Mouse (Mus musculus): ENCODE results near the gene Nrbf2.

The Nrbf2 gene

DNA sequence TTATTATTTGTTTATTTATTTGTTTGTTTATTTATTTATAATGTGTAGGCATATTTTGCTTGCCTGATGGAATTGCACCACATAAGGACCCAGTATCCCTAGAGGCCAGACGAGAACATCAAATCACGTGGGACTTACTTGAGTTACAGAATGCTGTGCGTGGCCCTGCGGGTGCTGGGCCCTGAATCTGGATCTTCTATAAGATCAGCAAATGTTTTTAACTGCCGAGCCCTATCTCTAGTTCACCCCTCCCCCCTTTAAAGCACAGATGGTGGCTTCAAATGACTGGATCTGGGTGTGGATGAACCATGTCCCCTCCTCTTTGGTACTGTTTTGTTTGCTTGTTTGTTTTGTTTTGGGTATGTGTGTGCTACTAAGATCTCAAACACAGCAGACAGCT, 10.2 kb upstream of the Nrbf2 start:
- no peak for DNase-seq (ENCODE audit: low read depth, low spot score)

DNA sequence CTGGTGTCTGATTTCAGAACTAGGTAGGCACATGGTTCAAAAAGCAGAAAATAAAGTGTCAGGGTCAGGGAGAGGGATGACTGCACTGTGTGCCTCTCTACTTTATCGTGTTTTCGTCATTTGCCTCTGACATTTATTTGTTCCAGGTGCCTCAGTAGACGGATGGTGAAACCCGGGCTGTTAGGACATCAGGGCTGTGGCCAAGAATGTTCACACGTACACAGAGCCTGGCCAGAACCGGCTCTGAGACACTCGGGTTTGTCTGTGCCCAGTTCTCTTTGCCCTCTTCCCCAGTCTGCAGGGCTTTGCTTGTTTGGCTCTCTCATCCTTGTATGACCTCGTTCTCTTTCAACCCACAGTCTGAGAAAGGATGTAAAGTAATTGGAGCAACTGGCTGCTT, 6.0 kb upstream of the Nrbf2 start:
- DNase-seq (ENCODE audit: low read depth, low spot score) = no peak

DNA sequence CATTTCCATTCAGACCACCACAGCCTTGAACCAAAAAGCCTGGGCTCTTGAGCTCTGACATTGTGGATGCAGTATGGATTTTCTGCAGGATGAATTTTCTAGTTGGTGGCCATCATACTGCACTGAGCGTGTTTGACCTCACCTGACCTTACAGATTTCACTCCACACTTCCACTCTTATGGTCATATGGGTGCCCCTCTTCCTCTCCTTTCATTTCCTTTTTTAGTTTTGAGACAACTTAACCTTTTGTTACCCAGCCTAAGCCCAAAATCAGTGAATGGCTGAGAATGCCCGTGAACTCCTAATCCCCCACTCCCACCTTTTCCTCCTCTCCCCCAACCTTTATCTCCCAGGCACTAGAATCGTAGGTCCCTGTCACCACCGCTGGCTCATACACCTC, 5.5 kb upstream of the Nrbf2 start:
- no peak for DNase-seq (ENCODE audit: low read depth, low spot score)

DNA sequence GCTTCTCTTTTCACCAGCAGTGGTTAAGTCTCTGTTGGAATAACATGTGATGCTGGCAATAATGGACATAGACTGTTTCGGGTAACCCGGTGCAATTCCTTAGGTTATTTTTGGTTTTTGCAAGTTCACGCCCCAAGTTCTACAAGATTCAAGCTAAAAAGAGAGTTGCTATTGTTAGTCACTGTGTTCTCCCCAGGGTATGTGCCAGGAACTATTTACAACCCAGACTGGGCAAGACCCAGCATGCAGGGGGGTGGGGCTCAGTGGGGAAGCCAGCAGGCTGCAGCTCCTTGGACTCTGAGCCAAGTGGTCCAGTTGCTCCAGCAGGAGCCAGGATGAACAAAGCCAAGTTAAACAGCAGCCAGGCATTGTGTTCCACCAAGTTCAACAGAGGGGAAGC, 2.8 kb upstream of the Nrbf2 start:
- peak; percentile 74 for DNase-seq (ENCODE audit: low read depth, low spot score)

DNA sequence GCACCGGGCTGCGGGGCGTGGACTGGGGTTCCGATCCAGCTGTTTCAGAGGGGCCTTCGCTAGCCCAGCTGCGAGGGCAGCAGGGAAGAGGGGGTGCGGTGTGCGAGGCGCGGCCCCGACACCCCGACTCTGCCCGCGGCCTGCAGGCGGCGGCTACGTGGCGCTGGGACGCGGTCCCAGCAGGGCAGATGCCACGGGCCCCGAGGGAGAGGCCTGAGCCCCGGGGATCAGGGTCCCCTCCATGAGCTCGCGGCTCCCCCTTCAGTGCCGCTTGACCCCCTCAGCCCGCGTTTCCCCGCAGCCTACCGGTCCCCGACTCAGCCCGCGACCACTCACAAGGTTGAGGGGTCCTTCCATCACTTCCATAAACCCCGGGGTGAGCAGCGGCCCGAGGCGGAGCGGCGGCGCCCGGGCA, 337 bp downstream of the Nrbf2 start:
- no peak for DNase-seq (ENCODE audit: low read depth, low spot score)

DNA sequence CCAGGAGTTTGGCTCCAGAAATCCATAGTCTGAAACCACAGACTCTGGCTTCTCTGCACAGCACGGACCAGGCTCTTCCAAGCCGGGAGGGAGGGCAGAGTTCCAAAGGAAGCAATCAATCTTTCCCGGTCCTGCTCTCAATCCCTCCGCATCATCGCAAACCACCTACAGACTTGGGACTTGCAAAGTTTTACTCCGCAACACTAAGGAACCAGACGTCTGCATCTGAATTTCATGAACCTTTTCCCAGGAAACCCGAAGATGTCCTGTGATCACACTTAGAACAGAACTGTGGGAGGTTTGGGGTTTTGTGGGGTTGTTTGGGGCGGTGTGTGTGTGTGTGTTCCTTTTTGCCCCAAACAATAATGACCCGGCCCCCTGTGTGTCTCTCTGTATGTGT, 794 bp downstream of the Nrbf2 start:
- DNase-seq (ENCODE audit: low read depth, low spot score) = peak; percentile 30

DNA sequence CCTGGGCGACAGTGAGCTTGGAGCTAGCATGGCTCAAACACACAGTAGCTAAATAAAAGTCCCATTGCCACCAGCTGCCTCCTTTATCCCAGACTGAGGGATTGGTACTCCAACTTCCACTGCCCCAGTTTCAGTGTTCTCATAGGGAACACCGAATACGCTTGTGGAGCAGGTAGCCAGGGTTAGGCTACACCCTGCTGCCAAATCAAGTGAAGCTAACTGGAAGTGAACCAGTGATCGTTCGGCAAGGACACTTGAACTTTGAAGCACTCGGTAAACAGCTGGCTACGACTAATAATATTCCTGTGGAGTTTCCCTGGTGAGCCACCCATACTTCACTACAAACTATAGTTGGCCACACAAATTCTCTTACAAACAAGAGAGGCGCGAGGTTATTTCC, 1.6 kb downstream of the Nrbf2 start:
- DNase-seq (ENCODE audit: low read depth, low spot score) = no peak

DNA sequence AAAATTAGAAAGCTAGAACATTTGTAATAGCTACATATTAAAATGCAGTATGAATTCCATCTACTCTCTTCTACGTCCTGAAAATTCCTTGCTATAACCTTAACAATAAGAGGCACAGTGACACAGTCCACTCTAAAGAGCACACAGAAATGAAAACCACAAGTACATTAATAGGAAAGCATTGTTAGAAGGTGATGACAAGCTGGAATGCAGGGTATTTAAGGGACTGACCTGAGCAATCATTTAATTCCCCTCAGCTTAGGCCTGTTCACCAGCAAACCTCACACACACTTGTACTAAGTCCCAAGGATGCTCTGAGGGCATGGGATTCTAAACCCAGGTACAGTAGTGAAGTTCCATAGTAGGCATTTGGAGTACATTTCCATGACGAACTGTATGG, 2.6 kb downstream of the Nrbf2 start:
- no peak for DNase-seq (ENCODE audit: low read depth, low spot score)

DNA sequence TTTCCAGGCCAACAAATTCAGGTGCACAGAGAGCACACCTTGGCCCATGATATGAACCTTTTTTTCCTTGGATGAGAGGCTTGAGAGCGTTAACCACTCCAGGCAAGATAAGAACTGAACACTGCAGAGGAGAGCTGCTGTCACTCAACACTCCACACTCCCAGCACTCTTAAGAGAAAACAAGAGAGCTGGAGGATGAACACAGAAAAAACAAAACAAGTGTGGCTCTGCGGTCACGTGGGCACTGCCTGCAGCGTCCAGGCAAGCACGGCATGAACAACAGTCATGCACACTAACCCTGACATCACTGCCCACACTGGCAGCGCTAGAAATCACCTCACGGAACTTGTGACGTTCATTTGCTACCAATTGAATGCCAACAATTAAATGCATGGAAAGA, 3.3 kb downstream of the Nrbf2 start:
- DNase-seq (ENCODE audit: low read depth, low spot score) = no peak

DNA sequence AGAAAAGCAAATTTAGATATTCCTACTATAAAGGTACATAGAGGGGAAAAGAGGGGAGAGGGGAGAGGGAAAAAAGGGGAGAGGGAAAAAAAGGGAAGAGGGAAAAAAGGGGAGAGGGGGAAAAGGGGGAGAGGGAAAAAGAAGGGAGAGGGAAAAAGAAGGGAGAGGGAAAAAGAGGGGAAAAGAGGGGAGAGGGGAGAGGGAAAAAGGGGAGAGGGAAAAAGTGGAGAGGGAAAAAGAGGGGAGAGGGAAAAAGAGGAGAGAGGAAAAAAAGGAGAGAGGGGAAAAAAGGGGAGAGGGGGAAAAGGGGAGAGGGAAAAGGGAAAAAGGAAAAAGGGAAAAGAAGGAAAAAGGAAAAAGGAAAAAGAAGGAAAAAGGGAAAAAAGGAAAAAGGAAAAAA, 9.2 kb downstream of the Nrbf2 start:
- no peak for DNase-seq (ENCODE audit: low read depth, low spot score)

DNA sequence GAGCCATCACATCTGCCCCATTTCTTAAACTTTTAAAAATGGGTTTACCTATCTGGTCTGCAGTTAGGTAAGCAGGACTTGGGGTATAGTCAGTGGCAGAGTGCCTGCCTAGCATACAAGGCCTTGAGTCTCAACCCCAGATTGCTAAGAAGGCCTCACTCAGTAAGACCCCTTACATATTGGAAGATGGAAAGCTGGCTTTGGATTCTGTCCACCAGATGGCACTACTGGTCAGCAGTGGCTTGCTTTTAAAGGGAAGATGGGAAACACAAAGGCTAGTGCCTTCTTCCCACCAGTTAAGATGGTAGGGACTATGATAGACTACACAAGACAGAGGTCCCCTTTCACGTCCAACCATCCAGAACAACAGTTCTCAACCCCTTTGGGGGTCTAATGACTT, 20.3 kb downstream of the Nrbf2 start:
- peak; percentile 66 for DNase-seq (ENCODE audit: low read depth, low spot score)

DNA sequence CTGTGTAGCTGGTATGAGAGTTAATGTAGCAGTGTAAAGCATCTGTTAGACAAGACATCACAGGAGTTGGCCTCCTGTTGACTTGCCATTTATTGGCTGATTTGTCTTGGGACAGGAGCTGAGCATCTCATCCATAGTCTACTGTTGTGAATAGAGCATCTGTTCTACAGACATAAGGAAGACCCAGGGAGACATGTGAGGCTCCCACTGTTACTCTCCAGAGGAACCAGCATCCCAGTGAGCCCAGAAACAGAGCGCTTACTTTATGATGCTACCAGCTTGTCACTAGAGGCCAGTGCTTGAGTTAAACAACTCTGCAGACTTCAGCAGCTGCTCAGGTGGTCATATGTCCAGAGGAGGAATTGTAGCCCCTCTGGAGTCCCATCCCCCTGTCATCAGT, 32.0 kb downstream of the Nrbf2 start:
- no peak for DNase-seq (ENCODE audit: low read depth, low spot score)

DNA sequence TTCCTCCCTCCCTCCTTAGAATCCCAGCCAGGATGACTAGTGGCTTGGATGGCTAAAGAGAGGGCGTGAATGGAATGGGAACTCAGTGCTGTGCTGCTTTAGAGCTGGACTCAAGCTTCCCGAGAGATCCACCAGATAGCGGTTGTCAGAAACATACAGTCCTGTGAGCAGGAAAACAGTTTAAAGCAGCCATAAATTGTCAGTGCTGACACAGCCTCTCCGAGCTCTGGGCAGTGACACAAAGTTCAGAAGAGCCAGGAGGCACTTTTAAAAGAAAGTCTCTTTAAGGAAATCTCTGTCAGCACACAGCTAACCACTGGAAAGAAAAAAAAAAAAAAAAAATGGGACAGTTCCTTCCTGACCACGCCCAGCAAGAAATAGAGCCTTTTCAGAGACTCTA, 32.8 kb downstream of the Nrbf2 start:
- DNase-seq (ENCODE audit: low read depth, low spot score) = no peak

DNA sequence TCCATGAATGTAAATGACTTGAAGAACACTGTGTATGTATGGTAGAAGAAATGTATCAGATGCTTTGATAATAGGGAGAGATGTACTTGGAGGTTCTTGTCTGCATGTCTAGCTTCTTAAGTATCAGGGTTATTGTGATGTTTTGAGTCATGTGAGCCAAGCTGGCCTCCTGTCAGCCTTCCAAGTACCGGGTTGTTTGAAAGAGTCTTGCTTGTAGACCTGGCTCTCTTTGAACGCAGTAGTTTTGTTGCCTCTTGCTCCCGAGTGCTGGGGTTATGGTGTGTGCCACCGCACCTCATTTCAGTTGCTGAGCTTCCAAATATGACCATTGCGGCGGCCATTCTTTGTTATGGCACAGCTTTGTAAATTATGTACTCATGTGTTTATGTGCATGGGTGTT, 34.3 kb downstream of the Nrbf2 start:
- no peak for DNase-seq (ENCODE audit: low read depth, low spot score)

DNA sequence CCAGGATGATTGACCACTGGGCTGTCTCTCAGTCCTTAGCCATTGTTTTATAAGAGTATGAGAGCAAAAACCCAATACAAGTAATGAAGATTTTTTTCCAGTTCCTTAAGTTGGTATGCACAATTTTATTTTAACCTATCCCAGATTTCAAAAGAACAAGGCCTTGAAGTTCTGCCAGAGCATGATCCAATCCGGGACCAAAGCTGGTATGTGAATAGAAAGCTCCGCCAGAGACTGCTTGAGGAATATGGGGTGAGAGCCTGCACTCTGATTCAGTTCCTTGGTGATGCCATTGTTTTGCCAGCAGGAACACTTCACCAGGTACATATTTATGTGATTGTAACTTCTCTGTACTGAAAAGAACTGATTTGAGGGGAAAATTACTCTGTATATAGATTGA, 35.6 kb downstream of the Nrbf2 start:
- DNase-seq (ENCODE audit: low read depth, low spot score) = peak; percentile 67

DNA sequence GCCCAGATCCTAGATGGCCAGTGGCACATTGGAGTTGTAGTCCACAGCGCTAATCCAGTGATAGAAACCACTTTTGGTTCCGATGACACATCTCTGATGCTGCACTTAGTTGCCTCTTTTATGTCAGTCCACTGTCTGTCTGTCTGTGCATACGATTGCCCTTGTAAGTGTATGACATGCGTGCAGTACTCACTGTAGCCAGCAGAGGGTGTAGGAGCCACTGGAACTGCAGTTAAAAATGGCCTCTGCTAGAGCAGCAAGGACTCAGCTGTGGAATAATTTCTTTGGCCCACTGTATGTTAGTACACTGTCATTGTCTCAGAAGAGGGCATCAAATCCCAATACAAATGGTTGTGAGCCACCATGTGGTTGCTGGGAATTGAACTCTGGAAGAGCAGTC, 38.0 kb downstream of the Nrbf2 start:
- DNase-seq (ENCODE audit: low read depth, low spot score) = no peak

DNA sequence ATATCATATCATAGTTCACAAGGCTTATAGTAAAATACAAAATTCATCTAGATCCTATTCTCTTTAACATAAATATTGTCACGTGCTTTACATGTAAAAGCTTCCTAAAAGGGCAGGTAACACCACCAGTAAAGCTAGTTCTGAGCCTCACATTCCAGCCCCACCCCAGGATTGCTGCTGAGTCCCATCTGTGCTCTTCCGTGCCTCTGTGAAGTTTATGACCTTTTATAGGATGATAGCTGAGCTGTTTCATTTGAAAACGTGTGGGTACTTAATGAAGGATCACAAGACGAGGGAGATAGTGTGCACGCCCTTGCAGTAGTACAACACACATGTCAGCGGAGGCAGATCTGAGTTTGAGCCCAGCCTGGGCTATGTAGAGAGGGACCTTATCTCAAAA, 54.7 kb downstream of the Nrbf2 start:
- no peak for DNase-seq (ENCODE audit: low read depth, low spot score)

DNA sequence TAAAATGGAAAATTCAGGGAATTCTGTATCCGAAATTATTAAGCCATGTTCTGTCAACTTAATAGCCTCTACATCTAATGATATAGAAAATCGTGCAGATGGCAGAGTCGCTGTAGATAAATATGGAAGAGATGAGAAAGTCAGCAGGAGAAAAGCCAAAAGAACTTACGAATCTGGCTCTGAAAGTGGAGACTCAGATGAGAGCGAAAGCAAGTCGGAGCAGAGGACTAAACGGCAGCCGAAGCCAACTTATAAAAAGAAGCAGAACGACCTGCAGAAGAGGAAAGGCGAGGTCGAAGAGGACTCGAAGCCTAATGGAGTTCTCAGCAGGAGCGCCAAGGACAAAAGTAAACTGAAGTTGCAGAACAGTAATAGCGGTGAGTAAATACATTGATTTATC, 58.6 kb downstream of the Nrbf2 start:
- peak; percentile 55 for DNase-seq (ENCODE audit: low read depth, low spot score)

DNA sequence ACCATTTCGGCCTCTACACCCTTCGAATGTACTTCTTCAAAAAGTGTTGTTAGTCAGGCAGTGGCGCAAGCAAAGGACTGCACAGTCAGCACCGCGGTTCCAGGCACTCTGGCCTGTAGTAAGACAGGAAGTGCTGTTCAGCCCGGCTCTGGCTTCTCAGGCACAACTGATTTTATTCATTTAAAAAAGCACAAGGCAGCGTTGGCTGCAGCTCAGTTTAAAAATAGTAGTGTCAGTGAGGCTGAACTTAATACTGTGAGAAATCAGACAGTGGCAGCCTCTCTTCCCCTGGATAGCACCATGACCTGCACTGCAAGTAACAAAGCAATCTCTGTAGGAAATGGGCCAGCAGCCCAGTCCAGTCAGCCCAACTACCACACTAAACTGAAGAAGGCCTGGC, 59.0 kb downstream of the Nrbf2 start:
- DNase-seq (ENCODE audit: low read depth, low spot score) = peak; percentile 86

DNA sequence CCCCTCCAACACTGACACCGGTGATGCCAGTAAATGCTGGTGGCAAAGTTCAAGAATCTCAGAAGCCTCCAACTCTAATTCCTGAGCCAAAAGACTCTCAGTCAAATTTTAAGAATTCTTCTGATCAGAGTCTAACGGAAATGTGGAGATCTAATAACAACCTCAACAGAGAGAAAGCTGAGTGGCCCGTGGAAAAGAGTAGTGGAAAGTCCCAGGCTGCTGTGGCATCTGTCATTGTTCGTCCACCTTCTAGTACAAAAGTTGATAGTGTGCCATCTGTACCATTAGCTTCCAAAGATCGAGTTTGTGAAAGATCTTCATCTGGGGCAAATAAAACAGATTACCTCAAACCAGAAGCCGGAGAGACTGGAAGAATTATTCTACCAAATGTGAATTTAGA, 59.6 kb downstream of the Nrbf2 start:
- DNase-seq (ENCODE audit: low read depth, low spot score) = no peak

DNA sequence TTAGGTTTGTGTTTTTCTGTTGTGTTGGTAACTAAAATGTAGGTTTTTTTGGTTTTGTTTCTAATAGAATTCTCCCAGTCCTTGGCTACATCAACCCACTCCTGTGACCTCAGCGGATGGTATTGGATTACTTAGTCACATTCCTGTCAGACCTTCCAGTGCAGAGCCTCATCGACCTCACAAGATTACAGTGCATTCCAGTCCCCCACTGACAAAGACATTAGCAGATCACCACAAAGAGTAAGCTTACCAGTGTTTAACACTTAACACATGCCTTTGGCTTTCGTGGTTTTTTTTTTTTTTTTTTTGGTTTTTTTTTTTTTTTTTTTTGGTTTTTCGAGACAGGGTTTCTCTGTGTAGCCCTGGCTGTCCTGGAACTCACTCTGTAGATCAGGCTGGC, 61.2 kb downstream of the Nrbf2 start:
- DNase-seq (ENCODE audit: low read depth, low spot score) = no peak

DNA sequence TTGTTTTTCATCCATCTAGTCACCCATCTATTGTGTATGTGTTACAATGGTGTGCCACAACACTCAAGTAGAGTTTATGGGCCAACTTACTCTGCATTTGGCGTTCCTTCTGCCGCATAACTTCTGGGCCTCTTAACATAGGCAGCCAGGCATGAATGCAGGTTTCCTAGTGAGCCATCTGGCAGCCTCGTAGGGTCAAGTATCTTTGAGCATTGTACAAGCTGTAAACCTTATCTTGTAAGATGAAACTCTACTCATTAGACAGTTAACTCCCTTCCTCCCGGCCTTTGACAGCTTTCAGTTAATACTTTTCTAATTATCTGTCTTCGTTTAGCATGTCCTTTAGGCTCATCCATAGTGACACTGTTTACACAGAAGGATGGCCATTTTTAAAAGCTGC, 63.8 kb downstream of the Nrbf2 start:
- peak; percentile 75 for DNase-seq (ENCODE audit: low read depth, low spot score)

DNA sequence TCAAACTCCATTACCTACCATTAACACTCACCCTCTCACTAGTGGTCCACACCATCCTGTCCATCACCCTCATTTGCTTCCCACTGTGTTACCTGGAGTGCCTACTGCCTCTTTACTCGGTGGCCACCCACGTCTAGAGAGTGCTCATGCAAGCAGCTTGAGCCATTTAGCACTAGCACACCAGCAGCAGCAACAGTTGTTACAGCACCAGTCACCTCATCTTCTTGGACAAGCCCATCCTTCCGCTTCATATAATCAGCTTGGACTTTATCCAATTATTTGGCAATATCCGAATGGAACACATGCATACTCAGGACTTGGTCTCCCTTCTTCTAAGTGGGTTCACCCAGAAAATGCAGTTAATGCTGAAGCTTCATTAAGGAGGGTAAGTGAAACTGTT, 64.9 kb downstream of the Nrbf2 start:
- DNase-seq (ENCODE audit: low read depth, low spot score) = no peak

DNA sequence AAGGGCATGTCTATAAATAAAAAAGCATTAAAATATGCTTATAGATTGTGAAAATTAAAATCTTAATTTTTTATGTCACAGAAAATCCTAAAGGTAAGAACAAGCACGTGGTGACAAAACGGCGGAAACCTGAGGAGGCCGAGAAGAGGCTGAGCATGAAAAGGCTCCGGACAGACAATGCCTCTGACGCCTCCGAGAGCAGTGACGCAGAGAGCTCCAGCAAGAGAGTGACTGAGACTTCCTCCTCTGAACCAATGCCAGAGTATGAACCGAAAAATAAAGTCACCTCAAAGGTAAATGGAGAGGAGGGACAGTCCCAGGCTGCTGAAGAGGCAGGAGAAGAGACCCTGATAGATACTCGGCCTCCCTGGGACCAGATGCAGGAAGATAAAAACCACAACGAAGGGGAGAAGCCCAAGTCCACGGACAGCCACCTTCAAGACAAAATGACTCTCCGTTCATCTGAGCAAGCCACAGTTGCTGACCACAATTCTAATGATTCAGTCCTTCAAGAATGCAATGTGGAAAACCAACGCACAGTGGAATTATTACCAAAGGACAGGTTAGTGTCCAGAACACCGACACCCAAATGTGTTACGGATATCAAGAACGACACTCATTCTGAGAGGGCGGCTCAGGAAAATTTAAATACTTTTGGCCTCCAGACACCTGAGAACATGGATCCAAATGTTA, 66.1 kb downstream of the Nrbf2 start:
- no peak for DNase-seq (ENCODE audit: low read depth, low spot score)

Data from brain, adult 2 months (tissue).